Mouse (Mus musculus) left cerebral cortex, postnatal 4 days (tissue): Measurements from ENCODE around the gene Zfp978. TPM values are rescaled to one million over a fixed set of nuclear protein-coding genes. Genes with fewer than 3 reads are reported as not detected.

Experiments used
- DNase-seq: peaks from one replicate; pipeline ENCODE4 v3.0.0-alpha.2; 2022
- intact Hi-C: fragments of 180-260 bp; cut with DNase I; formaldehyde crosslinking; loops from one replicate; pipeline ENCODE4 v1.15.1; 2025
- total RNA-seq, 2 experiments: library from RNA; stranded (reverse); gene quantifications; 2 replicates each; pipeline ENCODE4 v1.2.3; 2021

Zfp978 gene
- total RNA-seq, 2 experiments from 2014 or later: not detected

- intact Hi-C loops: loop anchor here (10.0 kb wide), 1 partner anchor 308 kb away; no protein-coding TSS in a partner anchor
- no peak for DNase-seq
These were observed 71.9 kb downstream of the Zfp978 start for GRCm38 (mm10) chr4:147433017-147433416.

- intact Hi-C loops: loop anchor here (10.0 kb wide), 1 partner anchor 309 kb away; no protein-coding TSS in a partner anchor
- no peak for DNase-seq
These were observed 72.8 kb downstream of the Zfp978 start for GRCm38 (mm10) chr4:147433874-147434273.

Other genes starting within 250 kb of the Zfp978 start
- 10 to 100 TPM; 13.1 to 13.9 TPM for gene Zfp991, start 229.3 kb upstream of the Zfp978 start, total RNA-seq
- under 1 TPM in 1 of 2 experiments, not detected in 1; 0.14 TPM for gene Zfp988, start 55.6 kb upstream of the Zfp978 start, total RNA-seq
- 1 to 10 TPM; 5.6 to 6.8 TPM for gene Zfp982, start 131.1 kb downstream of the Zfp978 start, total RNA-seq
- gene Gm16503, start 178.9 kb downstream of the Zfp978 start, total RNA-seq: 1 to 10 TPM; 1.1 to 1.4 TPM
- gene Zfp985, start 192.0 kb downstream of the Zfp978 start, total RNA-seq: not detected